Mouse (Mus musculus) cerebellum, adult 2 months (tissue): ENCODE data around the gene Nxnl1. TPM values are rescaled to one million over a fixed set of nuclear protein-coding genes. Genes with fewer than 3 reads are reported as not detected.
"Not testable (repeated sequence)": the region's sequence is repeated elsewhere in the genome, so short reads cannot be mapped to it uniquely, and the experiment has no call there.

Experiments
- DNase-seq, 2 experiments: peaks; one replicate each; pipeline ENCODE4 v3.0.0; 2021
- H3K27ac ChIP-seq: fragments of 200-500 bp; 2 replicates; pipeline ENCODE4 v1.5.1; 2012; ENCODE audit warnings: low read length, control low read depth, inconsistent platforms; ENCODE audit not compliant: insufficient read depth
- H3K27me3 ChIP-seq: fragments of 200-500 bp; 2 replicates; pipeline ENCODE4 v1.6.1; 2012; ENCODE audit warnings: inconsistent platforms, mild to moderate bottlenecking, low read length, moderate library complexity; ENCODE audit not compliant: control insufficient read depth, insufficient read depth
- H3K4me1 ChIP-seq: fragments of 200-500 bp; 2 replicates; pipeline ENCODE4 v1.6.1; 2011; ENCODE audit warnings: low read length; ENCODE audit not compliant: control insufficient read depth, insufficient read depth
- H3K4me3 ChIP-seq: fragments of 200-500 bp; replicated peaks from 2 replicates; pipeline ENCODE3; 2011; ENCODE audit warnings: mild to moderate bottlenecking, low read depth, low read length, control low read depth; ENCODE audit not compliant: insufficient read depth
- CTCF ChIP-seq: fragments of 200-500 bp; IDR thresholded peaks from 2 replicates; pipeline ENCODE4 v1.5.1; 2011; ENCODE audit warnings: low read depth, mild to moderate bottlenecking, control low read depth, low read length, moderate library complexity, borderline replicate concordance; ENCODE audit not compliant: insufficient read depth
- POLR2A ChIP-seq: fragments of 200-500 bp; IDR thresholded peaks from 2 replicates; pipeline ENCODE4 v1.6.1; 2011; ENCODE audit warnings: low read length, control low read depth, borderline replicate concordance; ENCODE audit not compliant: insufficient read depth
- WGBS: fragments of 180-500 bp; shearing (Covaris S2); methylation state at CpG from one replicate; pipeline ENCODE4 v1.1.7; 2018; 5-methylcytosine and 5-hydroxymethylcytosine counted together
- polyA plus RNA-seq: library from polyadenylated mRNA; depleted of rRNA; stranded (reverse); fragments of >200 nt; gene quantifications from 2 replicates; pipeline ENCODE4 v1.2.3, GENCODE M21; 2012

Nxnl1 gene
- polyA plus RNA-seq, 1 experiment: 0.10 TPM

- TF ChIP-seq CTCF (no peak), POLR2A (no peak)
- Histone ChIP-seq H3K27ac (no peak overlapping the region), H3K27me3 (no peaks in the 10 kb centered on the region), H3K4me3 (no peak overlapping the region), H3K4me1 (0 out of 2 replicates have a peak, but pooled peaks cover 3% of the 10 kb centered on the region)
- 87% methylated on average over 11 of the region's 11 CpGs for WGBS
- DNase-seq: no peak
Observed at GRCm38 (mm10) chr8:71545053-71545452, 21.3 kb downstream of the Nxnl1 start.

DNA sequence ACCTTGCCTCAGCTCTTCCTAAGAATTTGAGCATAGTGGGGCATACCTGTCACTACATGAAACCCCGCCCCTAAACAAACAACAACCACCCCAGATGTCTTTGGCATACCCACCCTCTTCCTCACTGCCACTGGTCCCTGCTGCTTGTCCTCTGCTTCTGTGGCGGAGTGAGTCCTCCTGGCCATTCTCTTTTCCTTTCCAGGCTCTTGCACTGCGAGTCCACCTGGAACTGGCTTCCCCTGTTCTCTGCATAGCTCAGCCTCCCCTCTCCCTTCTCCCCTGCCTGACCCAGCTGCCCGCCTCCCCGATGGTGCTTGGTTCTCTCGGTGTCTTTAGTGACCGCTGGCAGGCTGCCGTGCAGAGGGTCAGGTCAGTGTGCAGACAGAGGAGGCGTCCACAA lies 22.6 kb downstream of the Nxnl1 start:
- H3K27me3 ChIP-seq: no peaks in the 10 kb centered on the region
- TF ChIP-seq POLR2A: no peak
- no peak for TF ChIP-seq CTCF
- WGBS: 77% methylated on average over 9 of the region's 9 CpGs
- no peak for DNase-seq
- 0 out of 2 replicates have a peak, but pooled peaks cover 3% of the 10 kb centered on the region for H3K4me1 ChIP-seq
- H3K27ac ChIP-seq: no peak overlapping the region
- H3K4me3 ChIP-seq: no peak overlapping the region

GRCm38 (mm10) chr8:71542632-71543343 lies 23.6 kb downstream of the Nxnl1 start, which contains the start of gene Mvb12a:
Gene Mvb12a (plus strand): TSS chr8:71542922.
- Histone ChIP-seq H3K4me3 (peak within 1 kb of the TSS; percentile 57), H3K27me3 (no peaks in the 10 kb centered on the region), H3K27ac (no peak within 1 kb of the TSS; the same call in 1 of the 2 replicates), H3K4me1 (0 out of 2 replicates have a peak, but pooled peaks cover 3% of the 10 kb centered on the region)
- TF ChIP-seq POLR2A (peak; percentile 68; the same call in 1 of the 2 replicates), CTCF (no peak)
- WGBS: under 1% methylated on average over 55 of the region's 55 CpGs
- peak; percentile 96 to 99 for DNase-seq

GRCm38 (mm10) chr8:71537028-71537867 lies 29.2 kb downstream of the Nxnl1 start, which contains the start of gene Bst2:
Gene Bst2 (minus strand): TSS chr8:71537456.
- H3K27ac ChIP-seq: no peak within 1 kb of the TSS
- no peaks in the 10 kb centered on the region for H3K4me1 ChIP-seq
- DNase-seq: no peak
- no peaks in the 10 kb centered on the region; the same call in 1 of the 2 replicates for H3K27me3 ChIP-seq
- WGBS: 8% methylated on average over 37 of the region's 37 CpGs
- no peak within 1 kb of the TSS for H3K4me3 ChIP-seq
- no peak for TF ChIP-seq CTCF
- no peak for TF ChIP-seq POLR2A

DNA sequence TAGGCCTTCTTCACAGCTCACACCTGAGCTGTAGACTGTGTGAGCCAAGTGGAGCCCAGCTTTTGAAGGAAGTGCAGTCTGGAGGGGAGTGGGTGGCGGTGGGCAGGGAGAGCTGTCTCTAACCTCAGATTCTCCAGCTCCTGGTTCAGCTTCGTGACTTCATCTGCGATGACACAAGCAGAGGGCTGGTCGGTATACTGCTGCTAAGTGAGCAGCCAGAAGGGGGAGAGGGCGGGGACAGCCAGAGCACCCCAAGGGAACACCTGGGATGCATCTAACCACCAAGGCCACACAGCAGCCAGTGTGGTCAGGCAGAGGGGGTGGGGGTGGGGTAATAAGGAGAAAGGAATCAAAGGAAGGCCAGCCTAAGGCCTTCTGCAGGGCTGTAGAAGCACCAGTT lies 30.7 kb downstream of the Nxnl1 start:
- DNase-seq: no peak
- no peak overlapping the region for H3K4me3 ChIP-seq
- no peak overlapping the region for H3K27ac ChIP-seq
- TF ChIP-seq CTCF (no peak), POLR2A (no peak)
- 79% methylated on average over 5 of the region's 5 CpGs for WGBS
- no peaks in the 10 kb centered on the region; the same call in 1 of the 2 replicates for H3K27me3 ChIP-seq
- no peaks in the 10 kb centered on the region for H3K4me1 ChIP-seq

DNA sequence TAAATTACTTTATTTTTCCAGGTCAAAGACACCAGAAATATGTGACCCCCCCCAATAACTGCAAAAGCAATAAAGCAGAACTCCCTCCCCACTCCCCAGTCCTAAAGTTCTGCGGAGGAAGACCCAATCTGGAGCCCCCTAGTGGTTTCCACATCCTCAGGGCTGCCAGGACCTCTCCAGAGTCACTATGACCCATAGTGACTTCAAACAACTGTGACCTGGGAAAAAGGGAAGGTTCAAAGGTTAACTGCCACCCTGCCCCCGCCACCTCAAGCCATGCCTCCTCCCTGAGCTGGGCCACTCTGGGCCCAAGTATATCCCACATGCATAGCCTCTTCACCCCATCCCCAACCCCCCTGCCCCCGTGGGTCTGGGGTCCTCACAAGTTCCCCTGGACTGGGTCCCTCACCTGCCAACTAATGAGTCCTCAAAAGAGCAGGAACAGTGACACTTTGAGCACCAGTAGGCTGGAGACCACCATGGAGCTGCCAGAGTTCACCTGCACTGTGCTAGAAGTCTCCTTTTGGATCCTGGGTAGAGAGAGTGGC lies 32.1 kb downstream of the Nxnl1 start:
- H3K27ac ChIP-seq: no peak overlapping the region
- no peak for DNase-seq
- H3K4me1 ChIP-seq: no peaks in the 10 kb centered on the region
- H3K4me3 ChIP-seq: no peak overlapping the region
- TF ChIP-seq POLR2A: no peak
- no peak for TF ChIP-seq CTCF
- WGBS: 33% methylated on average over 3 of the region's 3 CpGs
- H3K27me3 ChIP-seq: no peaks in the 10 kb centered on the region; the same call in 1 of the 2 replicates

GRCm38 (mm10) chr8:71530735-71531467 lies 35.5 kb downstream of the Nxnl1 start:
- peak; percentile 66 to 70 for DNase-seq
- not testable (repeated sequence) for H3K27me3 ChIP-seq, H3K4me3 ChIP-seq, H3K4me1 ChIP-seq, H3K27ac ChIP-seq
- TF ChIP-seq CTCF: peak; percentile 59
- WGBS: 71% methylated on average over 7 of the region's 12 CpGs
